Mouse (Mus musculus): ENCODE results near the gene Rptor. TPM values are rescaled to one million over a fixed set of nuclear protein-coding genes. Genes with fewer than 3 reads are reported as not detected.

Rptor gene
- total RNA-seq, 2 experiments from 2014 or later: 5.6 to 12.3 TPM

DNA sequence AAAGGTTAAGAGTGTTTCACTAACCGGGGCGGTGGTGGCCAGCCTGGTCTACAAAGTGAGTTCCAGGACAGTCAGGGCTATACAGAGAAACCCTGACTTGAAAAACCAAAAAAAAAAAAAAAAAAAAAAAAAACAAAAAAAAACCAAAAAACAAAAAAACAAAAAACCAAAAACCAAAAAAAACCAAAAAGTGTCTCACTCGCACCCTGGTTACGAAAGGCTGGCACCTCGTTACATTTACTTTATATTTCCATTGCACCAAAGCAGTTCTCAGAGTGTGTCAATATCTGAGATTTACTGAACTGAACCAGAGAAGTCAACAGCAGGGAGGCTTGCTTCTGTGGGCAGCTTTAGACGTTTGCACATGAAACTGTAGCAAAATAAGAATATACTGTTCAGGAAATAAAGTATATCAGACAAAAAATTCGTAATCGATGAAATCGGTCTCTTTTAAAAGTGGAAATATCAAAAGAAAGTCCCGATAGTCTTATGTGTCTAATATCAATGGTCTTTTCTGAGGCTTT lies 466 bp upstream of the Rptor start:
- 0 out of 2 replicates have a peak, but pooled peaks have one; percentile 14 for ATAC-seq (replicated peaks; ENCODE audit: low FRiP score, poor library complexity, severe bottlenecking)

DNA sequence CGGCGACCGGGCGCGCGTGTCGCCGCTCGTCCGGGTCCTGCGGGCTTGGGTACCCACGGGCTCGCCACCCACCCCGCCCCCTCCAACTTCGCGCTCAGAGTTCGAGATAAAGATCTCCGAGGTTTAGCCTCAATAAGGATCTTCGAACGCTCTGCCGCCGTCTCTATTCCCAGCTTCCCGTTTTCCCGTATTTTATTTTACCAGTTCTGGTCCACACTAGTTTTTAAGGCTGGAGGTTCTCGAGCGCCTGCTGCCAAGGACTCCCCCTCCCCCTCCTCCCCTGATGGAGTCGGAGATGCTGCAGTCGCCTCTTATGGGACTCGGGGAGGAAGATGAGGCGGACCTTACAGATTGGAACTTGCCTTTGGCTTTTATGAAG lies 811 bp downstream of the Rptor start:
- ATAC-seq (replicated peaks; ENCODE audit: low FRiP score, poor library complexity, severe bottlenecking): no peak

- ATAC-seq (replicated peaks; ENCODE audit: low FRiP score, poor library complexity, severe bottlenecking): no peak
These were observed 4.8 kb downstream of the Rptor start for GRCm38 (mm10) chr11:119607464-119607863.

DNA sequence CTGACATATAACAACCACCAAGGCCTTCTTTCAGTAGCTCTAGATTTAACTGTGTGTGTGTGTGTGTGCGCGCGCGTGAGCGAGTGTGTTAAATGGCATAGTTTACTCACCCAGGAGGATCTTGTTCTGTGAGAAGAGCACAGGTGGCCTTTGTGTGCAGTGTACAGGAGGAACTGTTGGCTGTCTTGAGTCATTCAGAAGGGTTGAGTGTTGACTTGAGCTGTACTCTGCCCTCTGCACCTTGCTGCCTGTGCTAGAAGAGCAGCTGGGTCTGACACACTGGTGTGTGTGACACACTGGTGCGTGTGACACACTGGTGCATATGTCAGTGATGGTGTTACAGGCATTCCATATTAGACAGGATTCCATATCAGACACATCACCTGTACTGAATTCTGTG lies 8.8 kb downstream of the Rptor start:
- ATAC-seq (replicated peaks; ENCODE audit: low FRiP score, poor library complexity, severe bottlenecking): no peak

DNA sequence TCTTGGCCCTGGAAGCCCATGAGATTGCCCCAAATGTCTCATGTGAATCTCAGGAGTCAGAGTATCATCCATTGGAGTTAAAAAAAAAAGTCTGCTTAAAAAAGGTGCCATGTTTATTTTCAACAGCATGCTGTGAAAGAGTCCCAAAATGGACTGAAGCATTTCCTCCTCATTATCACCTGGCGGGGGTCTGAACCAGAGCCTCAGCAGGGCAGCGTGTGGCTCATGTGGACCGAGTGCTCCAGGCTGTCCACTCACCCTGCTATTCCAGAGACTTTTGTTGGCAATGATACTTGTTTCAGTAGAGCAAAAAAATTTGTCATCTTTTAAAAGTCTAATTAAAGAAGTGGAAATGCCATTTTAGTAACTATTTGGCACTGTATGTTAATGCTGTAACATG lies 9.5 kb downstream of the Rptor start:
- no peak for ATAC-seq (replicated peaks; ENCODE audit: low FRiP score, poor library complexity, severe bottlenecking)

GRCm38 (mm10) chr11:119615087-119615486 lies 12.4 kb downstream of the Rptor start:
- ATAC-seq (replicated peaks; ENCODE audit: low FRiP score, poor library complexity, severe bottlenecking): no peak

DNA sequence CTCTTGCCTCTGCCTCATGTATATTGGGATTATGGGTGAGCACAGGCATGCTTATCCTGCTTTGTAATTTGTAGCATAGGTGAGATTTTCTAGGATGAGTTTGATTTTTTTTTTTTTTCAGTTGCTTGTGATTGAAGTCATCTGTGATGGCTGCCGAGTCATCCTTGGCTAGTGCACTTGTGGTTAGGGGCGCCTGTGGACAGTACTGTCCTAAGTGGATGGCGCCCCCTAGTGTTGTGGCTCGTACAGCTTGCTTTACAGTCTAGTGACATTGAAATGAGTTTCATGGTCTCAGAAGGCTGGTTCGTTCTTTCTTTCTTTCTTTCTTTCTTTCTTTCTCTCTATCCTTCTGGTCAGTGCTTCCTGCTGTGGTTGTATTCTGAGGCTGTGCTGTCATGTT lies 16.1 kb downstream of the Rptor start:
- no peak for ATAC-seq (replicated peaks; ENCODE audit: low FRiP score, poor library complexity, severe bottlenecking)

DNA sequence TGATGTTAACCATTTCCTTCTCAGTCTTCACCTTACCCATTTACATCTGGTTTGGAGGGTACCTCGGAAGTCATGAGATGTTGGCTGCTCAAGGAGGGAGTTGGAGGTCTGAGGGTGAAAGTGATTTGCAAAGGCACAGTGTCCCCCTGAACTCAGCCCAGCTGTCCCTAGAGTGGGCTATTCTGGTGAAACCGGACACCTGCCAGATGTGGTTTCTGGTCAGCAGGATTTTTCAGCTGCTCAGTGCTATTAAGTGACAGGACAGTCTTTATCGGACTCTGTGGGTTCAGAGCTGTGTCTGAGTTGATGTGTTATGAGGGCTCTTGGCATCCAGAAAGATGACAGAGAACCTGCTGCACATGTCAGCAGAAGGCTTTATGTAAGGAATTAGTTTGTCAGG lies 18.6 kb downstream of the Rptor start:
- ATAC-seq (replicated peaks; ENCODE audit: low FRiP score, poor library complexity, severe bottlenecking): no peak

- no peak for ATAC-seq (replicated peaks; ENCODE audit: low FRiP score, poor library complexity, severe bottlenecking)
These were observed 21.1 kb downstream of the Rptor start for GRCm38 (mm10) chr11:119623800-119624199.

- no peak for ATAC-seq (replicated peaks; ENCODE audit: low FRiP score, poor library complexity, severe bottlenecking)
These were observed 21.7 kb downstream of the Rptor start for GRCm38 (mm10) chr11:119624401-119624800.

DNA sequence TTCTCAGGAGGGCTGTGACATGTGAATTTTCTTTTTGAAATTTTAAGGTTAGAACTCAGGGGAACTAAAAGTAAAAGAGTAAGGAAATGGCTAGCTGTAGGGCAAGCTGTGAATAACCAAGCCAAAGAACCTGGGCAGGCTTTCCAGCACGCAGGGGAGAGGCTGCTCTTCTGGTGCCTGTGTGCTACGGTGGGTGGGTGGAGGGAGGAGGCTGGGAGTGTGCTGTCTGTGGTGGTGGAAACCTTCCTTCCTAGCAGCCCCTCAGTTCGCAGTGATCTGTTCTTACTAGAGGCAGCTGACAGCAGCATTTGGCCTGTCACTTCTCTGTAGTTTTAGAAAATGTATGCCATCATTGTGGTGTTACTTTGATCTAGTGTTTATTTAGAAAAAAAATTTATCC lies 22.2 kb downstream of the Rptor start:
- no peak for ATAC-seq (replicated peaks; ENCODE audit: low FRiP score, poor library complexity, severe bottlenecking)

DNA sequence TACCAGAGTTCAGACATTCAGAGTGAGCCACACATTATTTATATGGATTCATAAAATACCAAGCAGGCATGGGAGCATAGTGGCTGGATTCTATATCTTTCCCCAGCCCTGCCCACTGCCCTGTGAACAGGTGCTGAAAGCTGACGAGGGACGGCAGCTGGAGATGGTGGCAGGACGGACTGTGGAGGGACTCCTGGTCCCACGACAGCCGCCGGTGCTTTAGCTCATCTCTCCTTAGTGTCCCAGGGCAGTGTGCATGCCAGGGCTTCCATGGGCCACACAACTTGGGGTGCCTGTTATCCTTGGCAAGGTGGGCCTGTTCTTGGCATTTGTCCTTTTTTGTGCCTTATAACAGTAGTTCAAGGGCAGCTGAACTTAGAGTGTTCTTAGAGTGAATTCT lies 22.8 kb downstream of the Rptor start:
- no peak for ATAC-seq (replicated peaks; ENCODE audit: low FRiP score, poor library complexity, severe bottlenecking)

DNA sequence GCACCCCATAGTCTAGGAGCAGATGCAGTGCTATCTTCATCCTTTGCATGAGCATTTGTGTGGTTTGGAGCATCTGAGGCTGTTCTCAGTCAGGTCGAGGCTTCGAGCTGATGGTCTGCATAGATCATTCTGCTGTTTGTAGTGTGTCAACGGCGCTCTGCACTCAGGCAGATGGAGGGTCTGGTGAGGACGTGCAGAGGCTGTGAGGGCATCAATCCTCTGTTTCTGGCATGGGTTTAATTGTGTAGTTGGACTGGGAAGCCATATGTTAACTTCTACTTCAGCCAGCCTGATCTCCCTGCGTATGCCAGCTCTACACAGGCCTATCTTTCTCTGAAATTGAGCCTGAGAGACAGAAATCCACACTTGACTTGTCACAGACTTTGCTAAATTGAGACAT lies 23.2 kb downstream of the Rptor start:
- ATAC-seq (replicated peaks; ENCODE audit: low FRiP score, poor library complexity, severe bottlenecking): no peak

DNA sequence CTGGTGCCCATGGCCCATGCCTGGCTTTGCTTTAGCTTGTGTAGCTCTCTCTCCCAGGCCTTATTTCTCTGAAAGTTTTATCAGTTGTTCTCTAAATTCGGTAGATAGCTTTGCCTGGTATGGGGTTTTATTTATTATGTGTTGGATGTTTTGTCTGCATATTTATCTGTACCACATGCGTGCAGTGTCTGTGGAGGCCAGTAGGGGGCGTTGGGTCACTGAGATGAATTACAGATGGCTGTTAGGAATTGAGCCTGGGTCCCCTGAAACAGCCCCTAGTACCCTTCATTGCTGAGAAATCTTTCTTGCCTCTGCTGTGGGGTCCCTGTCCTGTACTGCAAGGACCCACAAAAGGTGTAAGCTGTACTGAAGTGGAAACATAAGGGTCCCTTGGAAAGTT lies 24.5 kb downstream of the Rptor start:
- ATAC-seq (replicated peaks; ENCODE audit: low FRiP score, poor library complexity, severe bottlenecking): no peak

DNA sequence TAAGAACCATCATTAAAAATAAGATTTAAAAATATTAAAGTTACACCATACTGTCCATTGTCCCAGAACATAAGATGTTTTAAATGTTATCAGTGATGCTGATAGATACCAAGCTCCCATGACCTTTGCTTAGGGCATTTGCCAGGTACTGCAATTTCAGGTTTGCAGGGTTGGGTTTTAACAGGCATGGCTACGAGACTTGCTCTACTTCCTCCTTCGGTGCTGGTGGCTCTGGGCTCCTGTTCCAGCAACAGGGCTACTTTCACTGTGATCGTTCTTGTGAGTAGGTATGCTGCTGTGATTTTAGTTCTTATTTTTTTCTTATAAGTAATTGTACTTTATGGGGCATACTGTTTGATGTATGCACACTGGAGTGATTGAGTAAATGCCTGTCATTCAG lies 26.4 kb downstream of the Rptor start:
- no peak for ATAC-seq (replicated peaks; ENCODE audit: low FRiP score, poor library complexity, severe bottlenecking)

DNA sequence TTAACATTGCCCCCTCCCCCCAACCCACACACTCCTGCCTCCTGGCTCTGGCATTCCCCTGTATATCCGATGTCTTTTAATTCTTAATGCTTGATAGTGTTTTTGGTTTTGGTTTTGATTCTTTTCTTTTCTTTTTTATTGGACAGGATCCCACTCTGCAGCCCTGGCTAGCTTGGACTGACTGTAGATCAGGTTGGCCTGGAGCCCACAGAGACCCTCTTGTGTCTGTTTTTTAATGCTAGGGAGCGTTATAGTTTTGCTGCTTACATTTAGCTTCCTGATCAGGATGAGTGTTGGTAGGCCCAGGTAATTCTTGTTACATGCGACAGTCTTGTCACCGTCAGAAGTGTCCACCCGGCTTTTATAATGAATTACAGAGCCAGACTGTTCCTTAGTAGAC lies 27.6 kb downstream of the Rptor start:
- ATAC-seq (replicated peaks; ENCODE audit: low FRiP score, poor library complexity, severe bottlenecking): no peak

DNA sequence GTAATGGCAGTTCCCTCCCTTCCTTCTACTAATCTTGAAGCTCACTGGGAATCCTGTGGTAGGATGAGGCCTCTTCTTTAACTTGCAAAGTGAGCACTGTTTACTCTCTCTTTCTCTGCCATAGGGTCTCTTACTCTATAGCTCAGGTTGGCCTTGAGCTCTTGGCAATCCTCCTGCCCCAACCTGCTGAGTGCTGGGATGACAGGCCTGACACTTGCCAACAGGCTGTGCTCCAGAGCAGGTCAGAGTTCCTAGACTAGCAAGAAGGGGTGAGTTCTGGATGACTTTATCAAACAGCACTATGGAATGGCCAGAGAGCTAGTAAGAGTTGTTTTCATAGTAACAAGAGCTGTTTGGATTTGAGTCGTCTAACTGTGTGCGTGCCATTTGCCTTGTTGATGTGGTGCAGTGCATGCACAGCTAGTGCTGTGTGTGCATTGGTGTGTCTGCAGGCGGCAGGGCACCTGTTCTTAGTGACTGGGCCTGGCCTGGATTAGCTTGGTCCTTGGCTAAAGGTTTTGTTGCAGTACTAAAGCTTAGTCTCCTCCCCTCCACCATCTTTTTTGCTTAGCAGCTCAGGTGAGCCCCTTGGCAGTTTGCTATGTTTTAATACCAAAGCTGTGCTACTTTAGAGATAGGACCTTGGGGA lies 28.6 kb downstream of the Rptor start:
- ATAC-seq (replicated peaks; ENCODE audit: low FRiP score, poor library complexity, severe bottlenecking): no peak

- no peak for ATAC-seq (replicated peaks; ENCODE audit: low FRiP score, poor library complexity, severe bottlenecking)
These were observed 33.7 kb downstream of the Rptor start for GRCm38 (mm10) chr11:119636371-119636883.

DNA sequence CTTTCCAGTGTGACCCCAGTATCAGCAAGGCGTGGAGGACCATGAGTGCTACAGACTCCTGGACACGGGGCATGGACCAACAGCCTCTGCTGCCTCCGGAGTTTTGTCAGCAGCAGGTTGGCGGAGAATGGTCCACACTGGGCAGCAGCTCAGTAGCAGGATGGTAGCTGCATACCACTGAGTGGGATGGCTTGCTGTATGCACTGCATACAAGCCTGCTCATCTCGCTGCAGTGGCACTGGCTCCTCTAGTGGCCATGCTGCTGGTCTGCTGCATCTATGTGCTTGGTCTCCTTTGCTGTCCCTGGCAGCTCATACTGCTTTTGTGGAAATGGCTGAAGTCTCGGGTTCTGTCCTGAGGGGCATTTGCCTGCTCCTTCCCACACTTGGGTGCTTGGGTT lies 34.8 kb downstream of the Rptor start:
- no peak for ATAC-seq (replicated peaks; ENCODE audit: low FRiP score, poor library complexity, severe bottlenecking)

DNA sequence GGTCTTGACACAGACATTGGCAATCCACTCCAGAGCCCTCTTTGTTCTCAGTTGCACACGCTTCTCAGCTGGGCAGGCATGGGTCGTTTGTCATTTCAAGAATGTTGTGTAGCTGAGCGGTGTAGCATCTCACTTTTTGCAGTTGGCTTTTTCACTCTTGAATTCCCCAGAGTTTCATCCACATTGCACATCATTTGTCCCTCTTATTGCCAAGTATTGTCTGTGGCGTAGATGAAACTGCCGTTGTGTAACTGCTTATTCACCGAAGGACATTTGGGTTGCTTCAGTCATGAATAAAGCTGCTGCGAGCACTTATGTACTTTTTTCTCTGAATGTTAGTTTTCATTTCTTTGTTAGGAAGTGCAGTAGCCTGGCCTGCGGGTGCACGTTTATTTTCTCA lies 37.8 kb downstream of the Rptor start:
- no peak for ATAC-seq (replicated peaks; ENCODE audit: low FRiP score, poor library complexity, severe bottlenecking)

GRCm38 (mm10) chr11:119641831-119642381 lies 39.2 kb downstream of the Rptor start:
- no peak for ATAC-seq (replicated peaks; ENCODE audit: low FRiP score, poor library complexity, severe bottlenecking)

DNA sequence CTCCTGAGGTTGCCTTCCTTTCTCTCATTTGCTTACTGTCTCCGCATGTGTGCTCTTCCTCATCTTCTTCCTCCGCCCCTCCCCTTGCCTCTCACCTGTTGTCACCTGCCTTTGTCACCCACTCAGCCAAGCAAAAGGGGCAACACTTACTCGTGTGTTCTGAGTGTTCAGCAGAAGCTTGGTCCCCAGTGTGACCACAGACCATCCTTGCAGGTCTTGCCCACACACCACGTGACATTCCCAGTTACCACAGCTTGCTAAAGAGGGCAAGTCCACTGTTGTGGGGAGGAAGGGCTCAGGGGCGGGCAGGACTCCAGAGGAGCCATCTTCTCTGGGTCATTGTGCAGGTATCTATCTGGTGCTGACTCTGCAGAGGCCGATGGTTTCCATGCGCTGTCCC lies 40.6 kb downstream of the Rptor start:
- ATAC-seq (replicated peaks; ENCODE audit: low FRiP score, poor library complexity, severe bottlenecking): no peak

All from erythroblast, adult 5-6 weeks (primary cell).